Mouse (Mus musculus) testis, adult 2 months (tissue): ENCODE measurements around the gene Gabrb2.

Experiments used
- CTCF ChIP-seq: fragments of 200-500 bp; IDR thresholded peaks from 2 replicates; pipeline ENCODE4 v1.5.1; 2012; ENCODE audit warnings: low read depth, mild to moderate bottlenecking, inconsistent platforms, low read length, moderate library complexity; ENCODE audit not compliant: control insufficient read depth, insufficient read depth, insufficient replicate concordance
- POLR2A ChIP-seq: fragments of 200-500 bp; IDR thresholded peaks from 2 replicates; pipeline ENCODE4 v1.6.1; 2012; ENCODE audit warnings: low read depth, mild to moderate bottlenecking, inconsistent platforms, low read length, moderate library complexity; ENCODE audit not compliant: control insufficient read depth

DNA sequence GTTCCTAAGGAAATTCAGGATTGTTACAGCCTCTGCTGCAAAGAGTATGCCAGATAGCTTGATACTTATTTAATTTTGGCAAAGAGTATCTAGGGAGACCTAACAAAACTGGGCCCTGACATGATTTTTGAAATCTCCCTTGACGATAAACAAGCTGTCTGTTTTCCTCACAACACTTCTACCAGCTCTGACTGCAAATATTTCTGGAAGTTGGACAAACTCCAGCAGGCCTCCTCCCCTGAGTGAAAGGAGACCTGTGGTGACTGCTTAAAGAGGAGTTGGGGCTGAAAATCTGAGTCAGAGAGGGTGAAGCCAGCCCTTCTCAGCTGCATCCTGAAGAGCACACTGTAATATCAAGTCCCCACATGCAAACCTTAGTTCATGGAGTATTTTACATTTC, 186.7 kb downstream of the Gabrb2 start:
- TF ChIP-seq POLR2A = no peak
- TF ChIP-seq CTCF = no peak
